Comparison of ENCODE assay signal across 17 mouse cellular contexts in genomic region chrX:85375296-85375695, GRCm38 (mm10).
"Had no signal": no experiment of that assay in that cellular context is flagged by ENCODE, and none has a peak within 500 bp of the region (broad histone marks: within the 10 kb centered on the region; RNA-seq: fewer than 3 reads in every experiment).

No protein-coding gene starts in this region.

- H3K36me3 ChIP-seq: kidney, embryonic 15.5 days; limb, embryonic 12.5 days; limb, embryonic 15.5 days; midbrain, embryonic 12.5 days; midbrain, embryonic 15.5 days had no signal

- H3K9ac ChIP-seq: kidney, embryonic 15.5 days; limb, embryonic 12.5 days; limb, embryonic 15.5 days; liver, embryonic 14.5 days; liver, postnatal 0 days; lung, embryonic 14.5 days; midbrain, embryonic 12.5 days; midbrain, embryonic 15.5 days had no signal

- DNase-seq: kidney, postnatal 10 days; kidney, postnatal 36 days; left cerebral cortex, postnatal 4 days; liver, postnatal 0 days; lung, embryonic 14.5 days; thymus, adult 2 months; thymus, postnatal 14 days; thymus, postnatal 4 days had no signal

- H3K4me2 ChIP-seq: kidney, embryonic 15.5 days; limb, embryonic 12.5 days; limb, embryonic 15.5 days; liver, embryonic 11.5 days; lung, embryonic 14.5 days; midbrain, embryonic 12.5 days; midbrain, embryonic 15.5 days had no signal

- H3K27ac ChIP-seq: kidney, embryonic 15.5 days; limb, embryonic 12.5 days; limb, embryonic 15.5 days; liver, embryonic 14.5 days; macrophage; midbrain, embryonic 12.5 days; midbrain, embryonic 15.5 days had no signal

- ATAC-seq: liver, postnatal 0 days; lung, postnatal 0 days; midbrain, embryonic 15.5 days had no signal

- H3K27me3 ChIP-seq: kidney, embryonic 15.5 days; limb, embryonic 12.5 days; limb, embryonic 15.5 days; midbrain, embryonic 12.5 days; midbrain, embryonic 15.5 days had no signal

- H3K4me3 ChIP-seq: kidney, embryonic 15.5 days; limb, embryonic 12.5 days; limb, embryonic 15.5 days; midbrain, embryonic 12.5 days; midbrain, embryonic 15.5 days had no signal

- H3K9me3 ChIP-seq: kidney, embryonic 15.5 days; limb, embryonic 12.5 days; limb, embryonic 15.5 days; midbrain, embryonic 12.5 days; midbrain, embryonic 15.5 days had no signal

- H3K4me1 ChIP-seq: kidney, embryonic 15.5 days; limb, embryonic 12.5 days; limb, embryonic 15.5 days; midbrain, embryonic 12.5 days; midbrain, embryonic 15.5 days had no signal
